Mouse (Mus musculus): ENCODE results near the gene Vcam1.

The Vcam1 gene

GRCm38 (mm10) chr3:116126508-116127190, 2.8 kb downstream of the Vcam1 start:
- DNase-seq (ENCODE audit: low read depth in 2 of 2, low spot score in 2 of 2) = no peak

GRCm38 (mm10) chr3:116126070-116126469, 3.4 kb downstream of the Vcam1 start:
- no peak for DNase-seq (ENCODE audit: low read depth in 2 of 2, low spot score in 2 of 2)

- DNase-seq (ENCODE audit: low read depth in 2 of 2, low spot score in 2 of 2) = no peak
These were observed 5.7 kb downstream of the Vcam1 start for GRCm38 (mm10) chr3:116123827-116124226.

DNA sequence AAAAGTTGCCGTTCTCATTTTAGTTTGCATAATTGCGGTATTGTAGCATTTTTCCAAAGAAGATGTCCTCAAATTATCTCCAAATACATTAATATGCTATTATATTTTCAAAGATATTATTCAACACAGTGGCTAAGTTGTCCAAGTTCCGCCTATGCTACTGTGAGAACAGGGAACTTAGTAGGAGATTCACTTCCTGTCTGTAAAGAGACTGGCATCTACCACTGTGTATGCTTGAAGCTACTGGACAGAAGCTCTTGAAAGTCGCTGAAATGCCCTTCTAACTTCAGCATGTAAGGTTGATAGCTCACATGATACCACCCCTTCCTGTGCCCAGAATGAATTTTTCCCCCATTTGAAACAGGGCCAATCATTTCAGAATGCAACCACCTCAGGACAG, 6.8 kb downstream of the Vcam1 start:
- no peak for DNase-seq (ENCODE audit: low read depth in 2 of 2, low spot score in 2 of 2)

DNA sequence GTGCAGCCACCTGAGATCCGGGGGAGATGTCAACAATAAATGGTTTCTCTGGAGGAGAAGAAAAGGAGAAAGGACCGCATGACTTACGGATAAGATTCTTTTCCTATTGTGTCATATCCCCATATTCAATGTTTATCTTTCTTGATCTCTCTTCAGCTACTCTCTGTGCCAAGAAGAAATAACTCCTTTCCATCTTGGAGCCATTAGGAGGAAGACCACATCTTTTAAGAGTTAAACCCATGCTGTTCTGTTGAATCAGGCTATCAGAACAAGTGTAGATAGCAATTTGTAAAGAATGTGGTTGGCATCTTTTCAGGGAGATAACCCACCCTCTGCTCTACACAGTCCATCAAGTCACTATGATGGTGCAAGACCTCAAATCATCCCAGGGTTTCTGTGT, 8.5 kb downstream of the Vcam1 start:
- DNase-seq (ENCODE audit: low read depth in 2 of 2, low spot score in 2 of 2) = no peak

- DNase-seq (ENCODE audit: low read depth in 2 of 2, low spot score in 2 of 2) = no peak
These were observed 9.1 kb downstream of the Vcam1 start for GRCm38 (mm10) chr3:116120391-116120790.

DNA sequence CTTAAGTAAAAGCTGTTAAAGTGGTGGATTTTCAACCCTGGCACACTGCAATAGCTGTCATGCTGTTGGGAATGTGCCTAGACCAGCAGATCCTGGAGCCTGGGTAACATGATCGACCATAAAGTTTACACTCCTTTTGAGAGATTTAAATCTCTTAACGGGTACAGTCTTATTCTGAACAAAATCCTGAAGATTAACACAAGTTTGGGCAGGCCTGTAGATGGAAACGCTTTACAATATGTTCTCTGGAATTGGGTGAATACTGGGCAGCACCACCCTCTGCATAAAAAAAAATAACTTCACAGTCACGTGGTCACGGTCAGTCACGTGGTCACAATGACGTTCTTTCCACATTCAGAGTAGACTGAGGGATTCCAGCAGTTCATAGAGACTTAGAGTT, 10.3 kb downstream of the Vcam1 start:
- no peak for DNase-seq (ENCODE audit: low read depth in 2 of 2, low spot score in 2 of 2)

GRCm38 (mm10) chr3:116117046-116117445, 12.4 kb downstream of the Vcam1 start:
- DNase-seq (ENCODE audit: low read depth in 2 of 2, low spot score in 2 of 2) = no peak

DNA sequence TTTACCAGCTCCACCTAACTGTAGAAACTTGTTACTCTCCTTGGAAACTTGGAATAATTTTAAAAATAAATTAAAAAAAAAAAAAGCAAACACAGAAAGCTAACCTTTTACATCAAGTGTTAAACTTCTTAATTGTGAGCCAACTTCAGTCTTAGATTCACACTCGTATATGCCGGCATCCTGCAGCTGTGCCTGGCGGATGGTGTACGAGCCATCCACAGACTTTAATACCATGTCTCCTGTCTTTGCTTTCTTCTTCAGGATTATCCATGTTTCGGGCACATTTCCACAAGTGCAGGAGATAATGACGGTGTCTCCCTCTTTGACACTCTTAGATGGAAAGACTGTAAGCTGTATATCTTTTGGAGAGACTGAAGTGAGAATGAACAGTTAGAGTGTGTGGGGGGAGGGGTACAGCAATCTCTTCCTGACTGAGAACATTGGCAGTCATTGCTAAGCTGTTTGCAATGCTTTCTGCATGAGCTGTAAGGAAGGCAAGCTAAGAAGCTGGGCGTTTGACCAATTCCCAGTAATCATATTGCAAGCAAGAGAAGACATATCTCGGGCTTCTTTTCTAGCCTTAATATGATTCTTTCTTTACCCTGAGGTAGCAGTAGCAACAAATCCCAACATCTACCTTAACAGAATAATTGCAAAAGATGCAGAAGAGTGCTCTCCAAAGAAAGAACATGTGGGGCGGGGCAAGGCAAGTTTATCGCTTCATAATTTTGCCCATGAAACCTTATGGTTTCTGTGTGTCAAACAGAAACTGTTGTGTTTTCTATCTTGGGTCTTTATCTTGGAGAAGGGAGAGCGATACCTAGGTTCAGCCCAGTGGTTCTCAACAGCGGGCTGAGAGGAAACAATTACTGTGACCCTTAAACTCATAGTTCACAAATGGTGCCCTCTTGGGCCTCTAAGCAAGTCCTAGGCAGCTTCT, 15.0 kb downstream of the Vcam1 start:
- DNase-seq (ENCODE audit: low read depth in 2 of 2, low spot score in 2 of 2) = no peak

GRCm38 (mm10) chr3:116113443-116114241, 15.8 kb downstream of the Vcam1 start:
- DNase-seq (ENCODE audit: low read depth in 2 of 2, low spot score in 2 of 2) = no peak

GRCm38 (mm10) chr3:116112816-116113405, 16.6 kb downstream of the Vcam1 start:
- DNase-seq (ENCODE audit: low read depth in 2 of 2, low spot score in 2 of 2) = no peak

GRCm38 (mm10) chr3:116105713-116106112, 23.8 kb downstream of the Vcam1 start:
- DNase-seq (ENCODE audit: low read depth in 2 of 2, low spot score in 2 of 2) = no peak

DNA sequence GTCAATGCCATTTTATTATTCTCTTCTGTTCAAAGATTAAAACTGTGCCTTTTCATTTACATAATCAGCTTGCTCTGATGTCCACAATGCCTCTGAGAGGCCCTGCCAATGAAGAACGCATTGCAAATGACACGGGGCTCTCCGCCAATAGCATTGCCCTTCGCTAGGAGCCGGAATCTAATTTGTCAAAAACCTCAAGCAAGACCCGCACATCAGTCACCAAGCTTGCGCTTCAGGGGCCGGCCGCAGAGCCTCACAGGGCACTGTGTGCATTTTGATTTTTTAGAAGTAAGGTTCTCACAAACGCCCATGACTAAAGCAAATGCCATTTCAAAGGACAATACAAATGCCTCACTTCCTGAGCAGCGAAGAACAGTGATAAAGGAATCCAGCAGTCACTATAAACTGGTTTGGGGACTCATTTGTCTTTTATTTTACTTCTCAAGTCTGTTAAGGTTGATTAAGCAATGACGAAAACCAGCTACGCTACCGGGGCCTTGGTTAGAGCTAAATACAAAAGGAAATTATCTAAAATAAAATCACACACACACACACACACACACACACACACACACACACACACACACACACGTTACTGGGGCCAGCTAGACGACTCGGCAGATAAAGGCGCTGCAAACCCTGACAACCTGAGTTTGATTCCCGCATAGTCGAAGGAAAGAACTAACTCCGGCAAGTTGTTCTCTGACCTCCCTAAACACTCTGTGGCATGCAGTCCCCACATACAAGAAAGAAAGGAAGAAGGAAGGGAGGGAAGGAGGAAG, 24.4 kb downstream of the Vcam1 start:
- no peak for DNase-seq (ENCODE audit: low read depth in 2 of 2, low spot score in 2 of 2)

DNA sequence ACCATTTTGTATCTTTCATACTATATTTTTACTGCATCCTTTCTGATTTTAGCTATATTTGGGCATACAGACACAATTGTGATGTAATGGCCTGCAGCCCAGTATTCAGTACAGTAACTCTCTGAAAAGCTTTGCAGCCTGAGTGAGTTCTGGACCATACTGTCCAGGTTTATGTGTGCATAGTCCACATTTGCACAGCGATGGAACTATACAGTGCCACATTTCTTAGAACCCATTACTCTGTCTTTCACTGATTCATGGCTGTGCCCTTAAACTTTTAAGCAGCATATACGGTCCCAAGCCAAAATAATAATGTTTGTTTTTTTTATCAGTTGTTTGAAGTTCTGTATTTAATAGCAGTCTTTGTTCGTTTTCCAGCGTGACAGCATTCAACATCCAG, 25.2 kb downstream of the Vcam1 start:
- no peak for DNase-seq (ENCODE audit: low read depth in 2 of 2, low spot score in 2 of 2)

DNA sequence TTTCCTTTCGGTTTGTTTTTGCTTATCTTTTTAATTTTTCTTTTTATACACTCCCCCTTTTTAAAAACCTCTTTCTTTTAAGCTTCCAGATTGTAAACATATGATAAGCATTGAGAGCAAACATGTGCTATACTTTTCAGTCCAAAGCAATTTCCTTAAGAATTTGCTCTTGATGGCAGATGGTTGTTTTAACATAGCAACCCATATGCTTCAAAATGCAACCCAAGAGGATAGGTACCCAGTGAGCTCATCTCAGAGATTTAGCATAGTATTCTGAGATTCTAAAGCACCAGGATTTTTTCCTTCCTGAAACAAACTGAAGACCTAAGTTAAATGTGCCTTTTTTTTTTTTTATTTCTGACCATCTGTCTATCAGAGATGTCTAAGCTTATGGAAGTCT, 28.6 kb downstream of the Vcam1 start:
- no peak for DNase-seq (ENCODE audit: low read depth in 2 of 2, low spot score in 2 of 2)

GRCm38 (mm10) chr3:116095934-116096333, 33.6 kb downstream of the Vcam1 start:
- no peak for DNase-seq (ENCODE audit: low read depth in 2 of 2, low spot score in 2 of 2)

GRCm38 (mm10) chr3:116095312-116095711, 34.2 kb downstream of the Vcam1 start:
- DNase-seq (ENCODE audit: low read depth in 2 of 2, low spot score in 2 of 2) = no peak

DNA sequence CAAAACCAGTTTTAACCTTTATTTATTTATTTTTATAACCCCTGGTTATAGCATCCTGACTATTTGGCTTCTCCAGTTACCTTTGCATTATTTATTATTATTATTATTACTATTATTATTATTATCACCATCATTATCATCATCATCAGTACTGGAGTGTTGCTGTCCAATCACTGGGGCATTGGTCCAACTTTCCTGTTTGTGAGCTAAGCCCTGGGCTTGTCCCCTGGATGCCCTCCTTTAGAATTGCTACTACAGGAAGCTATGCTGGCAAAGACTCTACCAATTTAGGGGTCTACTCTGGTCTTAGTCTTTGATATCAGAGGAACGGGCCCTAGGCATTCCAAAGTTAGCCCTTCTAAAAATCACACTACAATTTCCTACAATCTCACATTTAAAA, 34.6 kb downstream of the Vcam1 start:
- no peak for DNase-seq (ENCODE audit: low read depth in 2 of 2, low spot score in 2 of 2)

- DNase-seq (ENCODE audit: low read depth in 2 of 2, low spot score in 2 of 2) = no peak
These were observed 35.2 kb downstream of the Vcam1 start for GRCm38 (mm10) chr3:116094288-116094687.

DNA sequence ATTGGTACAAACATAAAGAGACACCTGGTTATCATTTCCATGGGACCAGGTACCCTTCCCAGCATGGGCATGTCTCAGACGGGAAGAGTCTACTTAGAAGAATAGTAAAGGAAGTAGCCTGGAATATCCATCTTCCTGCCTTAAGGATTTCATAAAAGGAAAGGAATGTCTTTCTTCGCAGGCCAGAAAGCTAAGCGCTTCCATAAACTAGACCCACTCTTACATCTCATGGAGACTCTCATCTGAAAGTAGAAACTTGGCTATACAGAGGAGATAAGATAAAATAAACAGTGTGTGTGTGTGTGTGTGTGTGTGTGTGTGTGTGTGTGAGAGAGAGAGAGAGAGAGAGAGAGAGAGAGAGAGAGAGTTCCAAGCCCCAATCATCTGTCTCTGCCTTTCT, 36.9 kb downstream of the Vcam1 start:
- no peak for DNase-seq (ENCODE audit: low read depth in 2 of 2, low spot score in 2 of 2)
